Mouse (Mus musculus): ENCODE data around the gene Tcf12. TPM values are rescaled to one million over a fixed set of nuclear protein-coding genes. Genes with fewer than 3 reads are reported as not detected.

Gene Tcf12
- polyA plus RNA-seq, 1 experiment from 2014 or later, result 85.9 TPM

DNA sequence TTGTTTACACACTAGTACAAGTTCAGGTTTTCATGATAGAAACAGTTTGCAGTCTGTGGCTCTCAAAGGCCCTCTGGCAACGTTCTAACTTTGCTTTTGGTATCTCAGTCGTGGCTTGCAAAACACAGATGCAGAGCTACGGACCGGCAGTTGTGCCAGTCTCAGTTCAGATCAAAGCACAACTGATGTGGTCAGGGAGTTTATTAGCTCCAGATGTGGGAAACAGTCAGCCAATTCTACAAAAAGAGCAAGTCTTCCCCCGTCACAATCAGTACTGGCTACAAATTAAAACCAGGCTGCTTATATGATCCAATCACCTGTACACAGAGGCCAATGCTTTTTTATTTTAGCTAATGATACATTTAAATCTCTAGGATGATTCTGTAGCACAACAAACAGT lies 223.2 kb downstream of the Tcf12 start:
- TF ChIP-seq CTCF (IDR thresholded peaks at IDR 0.05), result no peak
- in situ Hi-C loops (cut with MboI; ENCODE audit: low pct_unique_long_range_greater_than_20kb), result no loop called here
- no peak for DNase-seq (ENCODE audit: low read depth, low spot score)
- H3K27me3 ChIP-seq, result no peaks in the 10 kb centered on the region
- ATAC-seq, result no peak
- POLR2A ChIA-PET, result interaction anchor here (0.9 kb wide), 1 partner anchor 34 kb away, joined by 3 read pairs; no protein-coding TSS in a partner anchor
- CTCF ChIA-PET, result no interaction called here

DNA sequence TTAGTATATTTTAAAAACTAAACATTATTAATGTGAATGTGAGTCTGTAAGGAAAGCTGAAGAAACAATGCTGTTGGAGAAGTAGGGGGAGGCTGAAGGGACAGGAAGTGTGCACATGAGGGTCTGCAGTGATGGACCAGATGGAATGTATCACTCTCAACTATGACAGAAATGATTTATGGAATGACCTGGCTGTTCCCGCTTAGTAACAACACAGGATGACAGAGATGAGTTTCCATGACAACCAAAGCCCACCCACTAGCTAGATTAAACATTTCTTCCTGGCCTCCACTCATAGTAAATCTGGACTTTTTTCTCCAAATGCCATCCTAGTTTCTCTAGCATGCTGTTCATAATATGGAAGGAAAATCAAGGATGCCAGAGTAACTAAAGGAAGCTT lies 231.0 kb downstream of the Tcf12 start:
- no peak for TF ChIP-seq CTCF (IDR thresholded peaks at IDR 0.05)
- ATAC-seq (no peak), DNase-seq (ENCODE audit: low read depth, low spot score) (no peak)
- CTCF ChIA-PET, result no interaction called here
- POLR2A ChIA-PET, result no interaction called here
- in situ Hi-C loops (cut with MboI; ENCODE audit: low pct_unique_long_range_greater_than_20kb), result no loop called here
- no peaks in the 10 kb centered on the region for H3K27me3 ChIP-seq

GRCm38 (mm10) chr9:71879972-71880371 lies 231.7 kb downstream of the Tcf12 start:
- ATAC-seq (no peak), DNase-seq (ENCODE audit: low read depth, low spot score) (no peak)
- ChIA-PET POLR2A (no interaction called here), CTCF (interaction anchor here (1.8 kb wide), 1 partner anchor 12 kb away, joined by 7 read pairs; no protein-coding TSS in a partner anchor)
- no peak for TF ChIP-seq CTCF (IDR thresholded peaks at IDR 0.05)
- H3K27me3 ChIP-seq, result no peaks in the 10 kb centered on the region
- in situ Hi-C loops (cut with MboI; ENCODE audit: low pct_unique_long_range_greater_than_20kb), result no loop called here

DNA sequence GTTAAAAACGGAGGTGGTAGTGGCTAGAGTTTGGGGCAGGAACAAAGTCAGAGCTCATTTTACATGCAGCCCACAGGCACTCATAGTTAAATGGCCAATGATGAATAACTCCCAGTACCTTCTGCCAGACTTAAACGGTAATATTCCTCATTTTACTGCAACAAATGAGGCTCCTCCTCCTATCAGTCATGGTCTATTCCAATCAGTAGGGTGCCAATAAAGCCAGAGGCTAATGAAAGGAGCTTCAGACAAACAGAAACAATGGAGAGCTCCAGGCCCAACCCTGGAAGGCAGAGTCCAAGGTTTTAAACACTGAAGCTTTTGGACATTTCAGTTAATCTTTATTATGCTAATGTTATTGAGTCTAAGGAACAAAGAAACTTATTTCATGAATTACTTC lies 232.3 kb downstream of the Tcf12 start:
- no peak for TF ChIP-seq CTCF (IDR thresholded peaks at IDR 0.05)
- ChIA-PET CTCF (interaction anchor here (1.8 kb wide), 1 partner anchor 12 kb away, joined by 7 read pairs; no protein-coding TSS in a partner anchor), POLR2A (interaction anchor here (0.5 kb wide), 1 partner anchor 111 kb away, joined by 3 read pairs; no protein-coding TSS in a partner anchor)
- in situ Hi-C loops (cut with MboI; ENCODE audit: low pct_unique_long_range_greater_than_20kb), result no loop called here
- no peak for DNase-seq (ENCODE audit: low read depth, low spot score)
- H3K27me3 ChIP-seq, result no peaks in the 10 kb centered on the region
- ATAC-seq, result no peak

DNA sequence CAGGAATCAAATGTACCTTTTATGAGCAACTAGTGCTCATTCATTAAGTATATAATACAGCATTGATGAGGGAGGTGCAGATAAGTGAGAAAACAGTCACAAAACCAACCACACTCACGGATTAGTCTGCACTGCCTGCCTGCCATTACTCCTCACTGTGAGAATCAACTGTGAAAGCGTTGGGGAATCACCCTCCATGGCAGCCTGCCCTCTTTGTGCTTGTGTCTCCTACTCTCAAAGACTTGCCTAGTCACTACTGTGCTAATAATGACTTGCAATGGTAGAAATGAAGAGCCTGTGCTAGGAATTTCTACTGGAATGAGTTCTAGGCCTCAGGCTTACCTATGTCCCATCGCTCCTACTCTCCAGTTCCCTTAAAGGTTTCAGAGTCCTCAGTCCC lies 233.8 kb downstream of the Tcf12 start:
- POLR2A ChIA-PET, result no interaction called here

DNA sequence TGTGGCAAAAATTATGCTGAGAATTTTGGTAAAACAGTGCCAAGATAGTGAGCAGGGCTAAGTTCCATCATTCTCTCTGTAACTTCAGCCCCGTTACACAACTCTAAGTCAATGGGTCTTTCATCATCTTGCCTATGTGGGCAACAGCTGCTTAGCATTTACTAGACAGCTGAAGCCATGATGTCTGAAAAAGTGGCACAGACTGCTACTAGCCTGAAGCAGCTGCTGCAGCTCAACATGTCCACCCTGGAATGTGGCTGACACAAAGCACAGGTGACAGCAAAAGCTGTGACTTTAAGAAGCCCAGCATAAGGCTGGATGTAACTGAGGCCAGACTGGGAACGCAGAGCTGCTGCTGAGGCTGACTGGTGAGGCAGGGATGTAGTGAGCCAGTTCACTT lies 236.9 kb downstream of the Tcf12 start:
- no peak for ATAC-seq
- no peaks in the 10 kb centered on the region for H3K27me3 ChIP-seq
- no peak for TF ChIP-seq CTCF (IDR thresholded peaks at IDR 0.05)
- DNase-seq (ENCODE audit: low read depth, low spot score), result no peak
- CTCF ChIA-PET, result no interaction called here
- POLR2A ChIA-PET, result no interaction called here
- in situ Hi-C loops (cut with MboI; ENCODE audit: low pct_unique_long_range_greater_than_20kb), result no loop called here

More for the DNA sequence above, 233.8 kb downstream of the Tcf12 start:
- DNase-seq (ENCODE audit: low read depth, low spot score) (no peak), ATAC-seq (no peak)
- in situ Hi-C loops (cut with MboI; ENCODE audit: low pct_unique_long_range_greater_than_20kb), result no loop called here
- no peak for TF ChIP-seq CTCF (IDR thresholded peaks at IDR 0.05)
- H3K27me3 ChIP-seq, result no peaks in the 10 kb centered on the region
- CTCF ChIA-PET, result no interaction called here

DNA sequence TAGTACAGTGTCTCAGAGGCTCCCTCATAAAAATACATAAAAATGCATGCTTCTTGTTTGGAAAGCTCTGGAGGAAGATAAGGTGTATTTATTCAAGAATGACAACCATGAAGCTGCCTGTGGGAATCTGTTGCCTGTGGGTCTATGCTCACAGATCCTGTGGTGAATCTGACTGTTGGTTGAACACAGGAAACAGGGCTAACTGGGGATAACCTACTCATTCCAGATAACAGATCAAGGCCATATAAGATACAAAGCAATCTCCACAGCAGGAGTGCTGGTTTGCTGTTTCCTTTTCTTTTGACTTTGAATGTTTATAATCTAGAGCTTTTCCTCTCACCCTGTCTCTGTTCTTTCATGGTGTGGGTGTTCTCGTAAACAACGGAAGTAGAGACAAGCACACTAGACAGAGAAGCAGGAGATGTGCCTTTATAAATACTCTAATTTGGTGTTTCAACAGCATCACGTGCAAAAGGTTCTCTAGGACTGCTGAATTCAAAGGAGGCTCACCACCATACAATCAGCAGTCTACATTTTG lies 237.6 kb downstream of the Tcf12 start:
- in situ Hi-C loops (cut with MboI; ENCODE audit: low pct_unique_long_range_greater_than_20kb), result no loop called here
- H3K27me3 ChIP-seq, result no peaks in the 10 kb centered on the region
- TF ChIP-seq CTCF (IDR thresholded peaks at IDR 0.05), result no peak
- no peak for ATAC-seq
- DNase-seq (ENCODE audit: low read depth, low spot score), result no peak
- ChIA-PET POLR2A (no interaction called here), CTCF (no interaction called here)

DNA sequence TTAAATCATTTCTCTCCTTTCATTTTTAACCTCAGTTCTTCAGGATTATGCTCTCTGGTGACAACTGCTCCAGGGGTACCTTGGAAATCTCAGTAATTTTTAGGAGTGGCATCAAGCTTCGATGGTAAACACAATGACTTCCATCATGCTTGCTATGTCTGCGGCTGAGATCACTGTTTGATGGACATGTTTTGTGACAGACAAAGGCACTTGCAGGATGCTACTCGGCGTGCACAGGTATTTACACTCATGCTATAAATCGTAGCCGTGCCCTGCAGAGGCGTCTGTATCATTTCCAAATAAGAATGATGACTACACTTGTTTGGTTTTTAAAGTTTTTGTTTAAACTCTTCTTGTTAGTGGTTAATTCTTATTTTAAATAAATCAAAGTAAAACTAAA lies 248.3 kb downstream of the Tcf12 start:
- in situ Hi-C loops (cut with MboI; ENCODE audit: low pct_unique_long_range_greater_than_20kb), result no loop called here
- ChIA-PET POLR2A (no interaction called here), CTCF (no interaction called here)
- ATAC-seq (no peak), DNase-seq (ENCODE audit: low read depth, low spot score) (no peak)
- no peaks in the 10 kb centered on the region for H3K27me3 ChIP-seq
- TF ChIP-seq CTCF (IDR thresholded peaks at IDR 0.05), result no peak

DNA sequence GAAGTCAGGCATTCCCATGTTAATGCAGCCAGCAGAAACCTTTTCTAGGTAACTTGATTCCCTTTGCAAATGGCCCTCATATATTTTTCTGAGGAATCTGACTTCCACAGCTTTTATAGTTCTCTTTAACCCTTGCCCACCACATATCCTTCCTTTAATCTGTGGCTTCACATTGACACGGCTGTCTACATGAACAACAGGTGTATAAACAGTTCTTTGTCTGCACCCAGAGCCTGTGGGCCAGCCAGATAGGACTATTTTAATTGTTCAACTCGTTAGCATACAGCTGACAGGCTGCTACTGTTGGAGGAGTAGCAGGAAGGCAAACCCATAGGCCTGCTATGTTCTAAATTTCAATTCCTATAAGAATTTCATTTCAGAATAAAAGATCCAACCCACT lies 250.0 kb downstream of the Tcf12 start:
- no peak for DNase-seq (ENCODE audit: low read depth, low spot score)
- in situ Hi-C loops (cut with MboI; ENCODE audit: low pct_unique_long_range_greater_than_20kb), result no loop called here
- no peaks in the 10 kb centered on the region for H3K27me3 ChIP-seq
- no peak for TF ChIP-seq CTCF (IDR thresholded peaks at IDR 0.05)
- CTCF ChIA-PET, result no interaction called here
- no peak for ATAC-seq
- POLR2A ChIA-PET, result no interaction called here

GRCm38 (mm10) chr9:71857926-71858325 lies 253.7 kb downstream of the Tcf12 start:
- no peaks in the 10 kb centered on the region for H3K27me3 ChIP-seq
- ATAC-seq, result no peak

DNA sequence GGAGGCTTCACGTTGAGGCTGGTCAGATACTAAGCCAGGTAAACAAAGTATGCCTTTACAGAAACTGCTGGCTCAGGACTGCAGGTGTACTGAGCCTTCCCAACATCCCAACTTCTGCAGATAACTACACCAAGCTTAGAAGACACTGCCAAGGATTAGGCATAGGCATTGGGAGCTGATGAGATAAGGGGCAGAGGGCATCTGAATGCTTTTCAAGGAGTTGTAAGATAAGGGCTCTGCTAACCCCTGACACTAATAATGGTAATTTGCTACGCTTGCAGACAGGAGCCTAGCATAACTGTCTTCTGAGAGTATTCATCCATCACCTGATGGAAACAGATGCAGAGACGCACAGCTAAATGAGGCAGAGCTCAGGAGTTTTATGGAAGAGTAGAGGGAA lies 257.8 kb downstream of the Tcf12 start:
- DNase-seq (ENCODE audit: low read depth, low spot score) (no peak), ATAC-seq (no peak)
- no peak for TF ChIP-seq CTCF (IDR thresholded peaks at IDR 0.05)
- CTCF ChIA-PET, result interaction anchor here (2.3 kb wide), 1 partner anchor 10 kb away, joined by 7 read pairs; no protein-coding TSS in a partner anchor
- no peaks in the 10 kb centered on the region for H3K27me3 ChIP-seq
- POLR2A ChIA-PET, result interaction anchor here (0.6 to 0.7 kb wide), 2 partner anchors 34 to 554 kb away, joined by 3 read pairs; no protein-coding TSS in a partner anchor
- in situ Hi-C loops (cut with MboI; ENCODE audit: low pct_unique_long_range_greater_than_20kb), result no loop called here

More at GRCm38 (mm10) chr9:71857926-71858325, 253.7 kb downstream of the Tcf12 start:
- no peak for DNase-seq (ENCODE audit: low read depth, low spot score)
- ChIA-PET CTCF (interaction anchor here (1.2 to 1.9 kb wide), 3 partner anchors 12 to 550 kb away, joined by 3 to 4 read pairs (median 3); no protein-coding TSS in a partner anchor), POLR2A (no interaction called here)
- TF ChIP-seq CTCF (IDR thresholded peaks at IDR 0.05), result no peak
- in situ Hi-C loops (cut with MboI; ENCODE audit: low pct_unique_long_range_greater_than_20kb), result no loop called here

DNA sequence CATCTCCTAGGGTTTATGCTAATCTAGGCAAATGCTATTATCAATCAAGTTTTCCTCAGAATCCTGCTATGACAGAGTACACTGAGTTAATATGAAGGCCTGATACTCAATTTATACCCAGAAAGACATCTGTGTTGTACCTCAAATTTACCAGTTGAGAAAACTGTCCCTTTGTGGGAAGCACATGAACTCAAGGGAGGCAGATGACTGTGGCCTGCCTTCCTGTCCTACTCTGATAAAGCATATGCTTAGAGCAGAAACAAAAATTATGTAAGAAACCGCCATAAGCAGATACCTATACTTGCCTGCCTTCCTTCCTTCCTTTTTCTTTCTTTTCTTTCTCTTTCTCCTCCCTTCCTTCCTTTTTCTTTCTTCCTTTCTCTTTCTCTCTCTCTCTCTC lies 261.4 kb downstream of the Tcf12 start:
- no peaks in the 10 kb centered on the region for H3K27me3 ChIP-seq
- no peak for TF ChIP-seq CTCF (IDR thresholded peaks at IDR 0.05)
- in situ Hi-C loops (cut with MboI; ENCODE audit: low pct_unique_long_range_greater_than_20kb), result no loop called here
- no peak for ATAC-seq
- DNase-seq (ENCODE audit: low read depth, low spot score), result no peak
- ChIA-PET CTCF (no interaction called here), POLR2A (no interaction called here)

All from Patski (cell line).